Mouse (Mus musculus): ENCODE measurements around the gene Grap.

Grap gene

DNA sequence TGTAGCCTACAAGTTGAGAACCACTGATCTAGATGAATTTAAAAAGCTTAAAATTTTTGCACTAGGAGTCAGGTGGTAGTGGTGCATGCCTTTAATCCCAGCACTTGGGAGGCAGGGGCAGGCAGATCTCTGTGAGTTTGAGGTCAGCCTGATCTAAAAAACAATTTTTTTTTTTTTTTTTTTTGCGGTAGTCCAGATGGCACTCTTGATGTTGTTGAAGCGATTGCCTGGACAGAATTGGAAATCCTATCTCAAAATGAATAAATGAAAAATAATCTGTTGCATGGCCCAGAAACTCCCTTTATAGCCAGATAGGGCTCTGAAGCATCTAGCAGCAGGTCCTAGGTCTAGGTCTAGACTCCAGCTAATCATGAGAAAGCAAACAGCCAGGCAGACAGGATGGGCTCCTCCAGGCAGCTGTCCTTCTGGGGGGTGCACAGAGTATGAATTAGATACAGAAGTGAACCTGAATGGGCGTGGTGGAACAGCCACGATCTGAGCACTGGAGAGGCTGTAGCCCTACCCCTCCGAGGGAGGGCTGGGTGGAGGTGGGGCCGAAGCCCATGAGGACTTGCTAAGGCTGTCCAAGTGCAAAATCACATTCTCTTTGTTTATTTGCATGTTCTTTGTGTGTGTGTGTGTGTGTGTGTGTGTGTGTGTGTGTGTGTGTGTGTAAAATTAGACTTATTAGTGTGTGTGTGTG lies 3.2 kb downstream of the Grap start:
- DNase-seq (ENCODE audit: low read depth, low spot score): no peak

DNA sequence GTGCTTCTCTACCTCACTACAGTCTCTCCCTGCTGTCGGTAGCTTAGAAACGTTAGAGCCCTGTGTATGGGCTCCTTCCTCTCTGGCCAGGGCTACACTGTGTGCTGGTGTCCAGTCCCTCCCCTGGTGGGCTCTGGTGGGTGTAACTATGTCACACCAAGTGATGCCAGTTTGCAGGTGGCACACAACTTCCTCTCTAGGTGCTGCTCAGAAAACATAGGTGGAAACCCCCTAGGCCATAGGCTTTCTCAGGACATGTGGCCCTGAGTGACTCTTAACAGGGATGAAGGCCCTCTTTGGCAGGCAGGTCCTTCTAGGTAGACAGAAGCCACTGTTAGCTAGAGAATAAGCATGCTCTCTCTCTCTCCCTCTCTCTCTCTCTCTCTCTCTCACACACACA lies 4.4 kb downstream of the Grap start:
- DNase-seq (ENCODE audit: low read depth, low spot score): no peak

DNA sequence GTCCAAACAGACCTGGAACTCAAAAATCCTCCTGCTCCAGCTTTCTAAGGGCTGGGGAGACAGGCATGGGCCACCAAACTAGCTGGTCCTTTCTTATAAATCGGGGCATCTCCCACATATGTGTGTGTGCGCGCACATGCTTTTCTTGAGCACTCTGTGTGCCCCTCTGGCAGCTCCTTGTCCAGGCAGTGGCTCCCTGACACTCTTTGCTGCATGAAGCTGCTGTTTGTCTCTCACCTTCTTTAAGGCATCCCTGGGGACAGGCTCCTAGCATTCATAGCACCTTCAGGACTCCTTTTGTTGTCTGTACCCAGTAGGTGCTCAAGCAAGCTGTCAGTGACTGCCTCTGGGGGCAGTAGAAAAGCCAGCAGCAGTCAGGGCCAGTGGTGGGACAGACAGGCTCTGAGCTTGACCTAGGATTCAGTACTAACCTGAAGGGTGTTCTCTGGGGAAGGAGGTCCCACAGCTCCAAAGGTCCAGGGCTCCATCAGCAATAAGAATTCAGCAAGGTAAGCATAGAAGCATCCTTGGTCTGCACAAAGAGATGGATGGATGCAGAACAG lies 5.4 kb downstream of the Grap start:
- DNase-seq (ENCODE audit: low read depth, low spot score): no peak

DNA sequence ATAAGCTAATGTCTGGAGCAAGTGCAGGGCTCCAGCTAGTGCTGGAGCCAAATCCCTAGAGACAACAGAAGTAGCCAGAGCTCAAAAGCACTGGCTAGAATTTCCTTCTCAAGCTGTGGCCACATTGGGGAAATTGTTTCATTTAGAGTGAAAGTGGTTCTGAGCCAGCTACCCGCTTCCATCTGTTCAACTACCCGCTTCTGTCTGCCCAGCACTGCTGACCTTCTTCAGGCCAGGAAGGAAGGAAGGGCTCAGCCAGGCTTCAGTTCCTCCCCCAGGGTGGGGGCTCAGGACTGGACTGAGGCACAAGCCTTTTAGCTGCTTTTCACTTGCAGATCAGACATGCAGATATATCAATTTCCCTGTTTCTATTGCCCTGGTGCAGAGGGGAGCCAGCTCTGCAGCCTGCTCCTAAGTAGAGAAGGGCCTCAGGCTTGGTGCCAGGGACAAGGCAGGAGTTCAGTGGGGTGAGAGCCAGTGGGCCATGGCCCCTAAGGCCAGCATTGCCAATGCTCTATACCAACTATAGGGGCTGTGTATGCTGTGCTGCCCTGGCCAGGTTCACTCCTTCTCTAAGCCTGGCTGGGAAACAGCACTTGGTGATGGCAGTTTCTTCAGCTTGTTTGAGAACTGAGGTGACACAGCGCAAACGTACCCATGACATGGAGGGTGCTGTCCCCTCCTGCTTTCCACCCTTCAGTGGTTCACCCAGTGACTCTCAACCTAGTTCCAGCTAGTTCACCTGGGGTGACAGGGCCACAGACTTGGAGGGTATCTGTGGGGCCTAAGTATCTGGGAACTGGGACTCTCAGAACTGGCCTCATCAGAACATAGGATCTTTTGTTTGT lies 6.2 kb downstream of the Grap start:
- no peak for DNase-seq (ENCODE audit: low read depth, low spot score)

DNA sequence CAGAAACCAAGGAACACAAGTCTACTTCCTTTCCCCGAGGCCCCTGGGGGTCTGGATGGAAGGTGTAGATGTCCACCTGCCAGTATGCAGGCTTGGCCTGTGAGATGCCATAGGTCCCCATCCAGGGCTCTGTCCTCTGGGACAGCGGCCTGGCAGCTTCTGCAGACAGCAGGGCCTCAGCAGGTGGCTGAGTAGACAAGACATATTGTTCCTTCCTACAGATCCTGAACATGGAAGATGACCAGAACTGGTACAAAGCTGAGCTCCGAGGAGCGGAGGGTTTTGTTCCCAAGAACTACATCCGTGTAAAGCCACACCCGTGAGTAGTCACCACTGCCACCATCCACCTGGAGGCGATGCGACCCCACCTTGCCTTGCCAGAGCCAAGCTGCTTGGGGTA lies 6.9 kb downstream of the Grap start:
- no peak for DNase-seq (ENCODE audit: low read depth, low spot score)

DNA sequence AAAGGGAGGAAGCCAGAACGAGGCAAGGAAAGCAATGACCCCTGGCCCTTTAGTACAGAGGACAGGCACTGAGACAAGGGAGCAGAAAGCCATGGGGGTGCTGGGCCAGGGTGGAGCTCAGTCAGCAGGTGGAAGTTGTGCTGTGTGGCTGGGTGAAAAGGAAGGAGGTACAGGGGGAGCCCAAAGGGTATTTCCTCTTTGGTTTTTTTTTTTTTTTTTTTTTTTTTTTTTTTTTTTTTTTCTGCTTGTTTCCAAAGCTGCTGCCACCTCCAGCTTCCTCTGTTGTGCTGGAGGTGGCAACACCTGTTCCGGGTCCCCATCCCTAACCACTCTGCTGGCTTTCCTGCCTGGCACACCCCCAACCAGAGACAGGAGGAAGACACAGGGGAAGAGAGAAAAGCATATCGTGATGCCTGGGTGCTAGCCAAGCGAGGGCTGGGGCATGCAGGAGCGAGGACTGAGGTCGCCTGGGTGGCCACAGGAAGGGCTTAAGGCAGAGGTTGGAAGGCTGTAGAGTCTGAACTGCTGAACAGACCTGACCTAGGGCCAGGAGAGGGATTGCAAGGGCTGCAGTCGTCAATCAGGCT lies 7.8 kb downstream of the Grap start:
- DNase-seq (ENCODE audit: low read depth, low spot score): no peak

DNA sequence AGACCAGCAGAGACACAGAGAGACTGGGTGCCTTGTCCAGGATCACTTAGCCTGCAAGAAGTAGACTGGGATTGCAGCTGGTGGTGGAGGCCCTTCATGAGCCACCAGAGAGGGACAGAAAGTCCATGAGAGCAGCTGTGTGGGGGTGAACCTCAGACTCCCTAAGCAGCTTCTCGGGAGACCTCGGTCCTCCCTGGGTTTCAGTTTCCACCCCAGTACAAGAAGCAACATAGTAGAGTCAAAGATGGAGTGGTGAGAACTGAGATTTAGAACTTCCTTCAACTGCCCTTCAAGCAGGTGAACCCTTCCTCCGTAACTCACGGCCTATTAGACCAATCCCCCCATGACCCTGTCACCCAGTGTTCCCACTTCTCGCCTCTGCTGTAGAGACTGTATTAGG lies 9.1 kb downstream of the Grap start:
- DNase-seq (ENCODE audit: low read depth, low spot score): no peak

DNA sequence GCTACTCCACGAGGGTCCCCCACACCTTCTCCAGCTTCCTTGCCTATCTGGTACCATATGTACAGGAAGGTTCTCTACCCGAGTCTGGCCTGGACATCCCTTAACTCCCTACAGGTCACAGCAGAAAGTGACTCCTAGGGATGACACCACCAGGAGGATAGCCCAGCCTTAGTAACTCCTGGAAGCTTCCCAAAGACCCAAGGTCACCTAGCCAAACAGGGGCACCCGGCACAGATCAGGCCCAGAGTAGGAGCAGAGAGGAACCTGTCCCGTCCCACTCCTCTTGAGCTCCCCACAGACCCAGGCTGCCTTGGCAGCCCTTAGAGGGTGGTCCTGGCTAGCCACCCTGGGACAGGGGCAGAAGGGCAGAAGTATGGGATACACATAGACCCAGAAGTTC lies 12.3 kb downstream of the Grap start:
- no peak for DNase-seq (ENCODE audit: low read depth, low spot score)

DNA sequence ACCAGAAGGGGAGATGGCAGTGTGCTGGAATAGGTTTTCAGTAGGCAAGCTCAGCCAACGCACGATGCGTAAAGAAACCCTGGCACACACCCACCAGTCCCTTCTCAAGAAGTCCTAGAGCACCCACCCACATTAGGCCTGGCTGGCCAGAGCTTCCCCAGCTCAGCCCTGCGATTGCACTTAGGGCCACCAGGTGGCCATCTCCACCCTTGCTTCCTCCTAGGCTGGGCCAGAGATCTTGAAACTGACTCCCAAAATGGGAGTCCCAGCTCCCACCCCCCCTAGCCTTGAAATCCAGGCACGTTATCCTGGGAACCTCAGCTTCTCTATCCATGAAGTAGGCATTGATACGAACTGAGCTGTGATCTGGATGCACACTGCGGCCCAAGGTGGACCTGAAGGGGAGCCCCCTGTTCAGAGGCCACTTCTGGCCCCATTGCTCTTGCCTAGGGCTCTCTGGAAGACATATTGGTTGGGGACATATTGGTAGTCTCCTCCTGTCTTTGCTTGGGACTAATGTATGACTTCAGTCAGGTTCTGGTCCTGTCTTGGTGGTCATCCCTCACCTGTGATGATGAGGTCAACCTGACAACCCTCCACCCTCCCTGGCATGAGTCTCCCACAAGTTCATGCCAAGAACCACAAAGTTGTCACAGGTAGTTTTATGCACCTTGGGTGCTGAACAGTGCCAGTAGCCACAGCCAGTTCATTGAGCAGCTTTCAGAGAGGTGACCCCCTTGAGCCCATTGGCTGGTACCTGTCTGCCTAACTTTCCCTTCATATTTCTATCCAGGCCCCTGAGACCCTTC lies 13.1 kb downstream of the Grap start:
- DNase-seq (ENCODE audit: low read depth, low spot score): no peak

DNA sequence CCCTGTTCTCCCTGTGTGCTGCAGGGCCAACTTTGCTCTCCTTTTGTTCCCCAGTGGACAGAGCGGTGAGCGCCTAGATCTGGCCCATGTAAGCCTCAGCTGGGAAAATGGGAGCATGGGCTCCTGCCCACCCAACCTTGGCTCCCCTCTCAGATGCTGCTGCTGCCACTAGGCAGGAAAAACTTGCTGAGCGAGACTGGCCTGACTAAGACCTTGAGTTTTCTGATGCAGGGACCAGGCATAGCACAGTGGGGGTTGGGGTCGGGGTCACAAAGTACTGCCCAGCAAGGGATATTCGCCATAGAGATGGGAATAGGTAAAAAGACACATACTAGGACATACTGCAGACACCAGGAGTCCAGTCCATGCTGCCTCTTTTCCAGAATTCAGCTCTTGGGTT lies 14.2 kb downstream of the Grap start:
- DNase-seq (ENCODE audit: low read depth, low spot score): no peak

DNA sequence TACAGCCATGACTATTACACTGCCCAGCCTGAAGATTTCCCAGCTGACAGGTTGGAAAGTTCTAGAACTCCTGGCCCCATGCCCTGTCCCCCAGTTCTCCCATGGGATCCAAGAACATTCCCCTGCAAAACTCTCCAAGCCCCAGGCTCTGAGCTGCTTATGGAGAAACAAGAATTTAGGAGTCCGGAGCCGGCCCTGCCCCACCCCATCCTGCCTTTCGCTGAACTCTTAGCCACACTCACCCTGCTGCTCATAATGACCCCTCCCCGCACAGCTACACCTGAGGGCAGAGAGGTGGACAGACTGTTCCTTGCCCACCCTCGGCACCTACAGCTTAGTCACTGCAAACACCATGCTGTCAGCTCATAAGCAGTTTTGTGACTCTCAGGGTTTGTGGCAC lies 14.7 kb downstream of the Grap start:
- DNase-seq (ENCODE audit: low read depth, low spot score): no peak

DNA sequence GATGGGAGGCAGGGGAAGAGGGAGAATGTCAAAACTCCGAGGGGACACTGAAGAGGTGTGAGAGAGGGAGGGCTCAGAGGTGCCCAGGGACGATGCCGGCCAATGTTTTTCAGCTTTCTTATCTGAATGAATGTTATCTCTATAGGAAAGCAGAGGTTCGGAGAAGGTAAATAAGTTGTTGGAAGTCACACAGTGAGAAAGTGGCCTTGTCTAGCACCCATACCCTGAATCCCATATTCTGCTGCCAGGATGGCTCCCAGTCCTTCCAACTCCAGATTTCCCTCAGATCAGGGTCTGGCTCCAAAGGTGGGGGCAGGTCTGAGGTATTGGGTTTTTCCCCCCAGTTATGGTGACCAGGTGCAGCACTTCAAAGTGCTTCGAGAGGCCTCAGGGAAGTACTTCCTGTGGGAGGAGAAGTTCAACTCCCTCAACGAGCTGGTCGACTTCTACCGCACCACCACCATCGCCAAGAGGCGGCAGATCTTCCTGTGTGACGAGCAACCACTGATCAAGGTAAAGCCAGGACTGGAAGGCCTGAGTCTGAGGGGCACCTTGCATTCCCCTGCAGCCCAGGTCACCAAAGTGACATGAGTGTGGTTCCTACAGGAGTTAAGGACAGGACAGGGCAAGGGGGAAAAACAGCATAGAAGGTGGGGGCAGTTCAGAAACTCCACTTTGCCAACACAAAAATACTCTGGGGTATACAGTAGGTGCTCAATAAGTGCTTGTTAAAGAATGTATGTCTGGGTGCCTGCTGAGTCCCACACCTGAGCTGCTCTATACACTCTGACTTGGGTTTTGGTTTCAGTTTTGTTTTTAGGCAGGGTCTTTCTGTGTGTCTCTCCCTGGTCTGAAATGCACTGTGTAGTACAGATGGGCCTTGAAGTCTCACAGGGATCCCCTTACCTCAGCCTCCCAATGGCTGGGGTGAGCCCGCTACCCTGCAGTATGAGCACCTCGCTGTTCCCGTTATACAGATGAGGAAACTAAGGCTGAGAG lies 16.7 kb downstream of the Grap start:
- no peak for DNase-seq (ENCODE audit: low read depth, low spot score)

DNA sequence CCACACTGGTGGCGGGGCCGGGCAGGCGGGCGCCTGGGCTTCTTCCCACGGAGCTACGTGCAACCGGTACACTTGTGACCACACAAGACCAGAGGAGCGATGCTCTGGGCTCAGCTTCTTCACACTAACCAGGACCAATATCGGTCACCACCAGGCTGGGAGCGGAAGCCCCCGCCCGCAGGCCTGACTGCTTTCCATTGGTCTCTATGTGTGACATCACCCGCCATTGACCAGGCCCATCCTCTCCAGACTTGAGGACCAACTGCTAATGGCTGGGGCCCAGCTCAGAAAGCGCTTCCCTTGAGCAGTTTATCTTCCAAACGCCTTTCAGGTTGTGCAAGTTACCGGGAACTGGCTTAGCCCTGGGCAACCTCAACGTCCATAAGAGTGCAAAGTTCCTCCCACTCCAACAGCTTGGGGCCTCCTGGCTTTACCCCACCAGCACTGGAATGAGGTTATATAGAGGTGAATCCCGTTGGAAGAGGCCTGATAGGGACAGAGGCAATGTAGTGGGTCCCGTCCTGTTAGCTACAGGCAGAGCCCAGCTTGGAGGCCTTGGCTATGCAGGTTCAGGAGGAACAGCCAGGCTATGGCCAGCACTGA lies 18.8 kb downstream of the Grap start:
- DNase-seq (ENCODE audit: low read depth, low spot score): no peak

DNA sequence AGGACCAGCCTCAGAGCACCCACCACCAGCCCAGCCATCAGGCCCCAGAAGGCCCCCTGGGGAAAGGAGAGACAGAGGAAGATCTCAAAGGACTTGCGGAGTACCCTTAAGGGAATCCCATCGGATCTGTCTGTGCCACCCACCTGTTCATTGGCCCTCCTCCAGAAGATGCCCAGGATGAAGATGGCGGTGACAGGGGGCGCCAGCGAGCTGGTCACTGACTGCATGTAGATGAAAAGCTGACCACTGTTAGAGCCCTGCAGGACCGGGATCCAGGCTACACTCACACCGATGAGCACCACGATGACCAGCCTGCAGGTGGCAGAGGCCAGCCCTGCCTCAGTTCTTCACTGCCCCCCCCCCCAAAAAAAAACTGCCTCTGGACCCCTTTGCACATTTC lies 20.6 kb downstream of the Grap start:
- DNase-seq (ENCODE audit: low read depth, low spot score): no peak

DNA sequence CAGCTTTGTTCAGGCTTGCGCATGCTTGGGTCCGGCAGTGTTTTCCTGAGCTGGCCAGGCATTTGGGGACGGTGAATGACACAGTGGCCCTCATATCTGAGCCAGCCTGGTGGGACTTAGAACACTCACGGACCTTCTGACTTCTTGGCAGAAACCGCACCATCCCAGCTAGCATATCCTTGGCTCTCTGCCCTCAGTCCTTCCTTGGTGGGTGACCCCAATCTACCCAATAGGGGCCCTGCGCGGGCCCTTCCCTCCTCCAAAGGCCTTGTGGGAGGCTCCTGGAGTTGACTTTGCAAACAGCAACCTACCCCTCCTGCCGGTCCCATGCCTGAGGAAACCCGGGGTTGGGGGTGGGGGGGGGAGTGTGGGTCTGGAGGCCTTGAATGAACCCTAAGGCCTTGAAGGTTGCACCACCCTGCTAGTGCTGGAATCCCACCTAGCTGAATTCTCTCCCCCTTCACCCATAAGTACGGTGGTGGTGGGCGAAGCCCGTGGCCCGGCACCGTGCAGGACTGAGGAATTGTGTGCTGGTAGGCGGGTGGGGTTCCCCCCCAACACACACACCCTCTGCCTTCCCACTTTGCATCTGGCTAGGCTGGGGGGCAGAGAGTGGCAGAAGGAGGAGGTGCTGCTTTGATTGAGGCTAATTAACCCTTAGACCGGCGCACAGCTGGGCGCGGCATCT lies 21.2 kb downstream of the Grap start:
- no peak for DNase-seq (ENCODE audit: low read depth, low spot score)

DNA sequence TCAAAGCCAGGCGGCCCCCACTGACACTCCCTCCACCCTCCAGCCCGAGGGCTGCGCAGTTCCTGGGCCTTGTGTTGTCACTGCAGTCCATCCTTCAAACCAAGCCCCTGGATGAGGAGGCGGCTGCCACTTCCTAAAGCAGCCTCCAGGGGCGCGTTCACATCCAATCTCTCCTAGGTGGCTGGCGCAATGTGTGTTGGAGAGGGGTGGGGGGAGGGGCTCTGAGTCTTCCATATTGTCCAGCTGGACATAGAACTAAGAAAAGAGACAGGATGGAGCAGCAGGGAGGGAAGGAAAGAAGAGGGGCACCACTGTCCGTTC lies 21.7 kb downstream of the Grap start:
- DNase-seq (ENCODE audit: low read depth, low spot score): peak; percentile 46

DNA sequence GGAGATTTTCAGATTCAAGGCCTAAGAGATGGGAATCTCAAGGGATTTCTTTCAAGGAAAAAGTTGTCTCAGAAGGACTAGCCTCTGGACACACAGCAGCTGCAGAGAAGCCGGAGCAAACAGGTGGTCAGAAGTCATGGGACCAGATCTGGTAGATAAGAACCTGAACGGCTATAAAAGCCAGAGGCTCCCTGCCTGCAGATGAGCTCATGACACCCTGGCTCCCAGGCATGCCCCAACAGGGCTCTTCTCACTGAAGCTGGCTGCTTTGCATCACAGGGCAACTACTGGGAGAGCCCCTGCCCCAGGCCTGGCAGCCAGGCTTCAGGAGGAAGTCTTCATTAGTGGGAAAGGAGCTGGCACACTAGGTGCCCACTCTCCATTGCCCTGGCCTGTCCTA lies 22.3 kb downstream of the Grap start:
- DNase-seq (ENCODE audit: low read depth, low spot score): no peak

DNA sequence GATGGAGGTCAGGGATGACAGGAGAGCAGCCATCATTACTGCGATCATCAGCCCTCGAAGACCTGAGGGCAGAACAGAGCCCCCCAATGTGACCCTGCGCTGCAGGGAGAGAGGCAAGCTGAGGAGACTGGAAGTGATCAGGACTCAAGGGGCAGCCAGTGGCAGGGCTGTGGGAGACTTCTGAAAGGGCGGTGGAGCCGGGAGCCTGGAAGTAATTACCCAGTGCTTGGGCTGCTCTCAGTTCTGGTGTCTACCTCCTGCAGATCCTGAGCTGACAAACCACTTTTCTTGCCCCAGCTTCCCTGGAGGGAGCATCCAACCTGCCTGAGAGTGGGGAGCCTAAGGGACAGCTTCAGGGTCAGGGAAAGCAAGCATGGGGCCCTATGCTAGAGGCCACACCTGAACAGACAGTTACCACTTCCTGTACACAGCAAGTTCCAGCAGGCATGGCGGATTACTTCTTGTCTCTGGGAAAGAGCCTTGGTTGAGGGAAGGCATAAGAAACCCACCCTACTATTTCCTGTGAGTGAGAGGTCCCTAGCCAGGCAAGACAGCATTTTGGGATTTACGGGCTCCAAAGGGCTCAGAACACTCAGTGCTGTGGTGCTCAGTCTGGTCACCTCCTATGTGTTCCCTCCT lies 23.3 kb downstream of the Grap start:
- DNase-seq (ENCODE audit: low read depth, low spot score): no peak

DNA sequence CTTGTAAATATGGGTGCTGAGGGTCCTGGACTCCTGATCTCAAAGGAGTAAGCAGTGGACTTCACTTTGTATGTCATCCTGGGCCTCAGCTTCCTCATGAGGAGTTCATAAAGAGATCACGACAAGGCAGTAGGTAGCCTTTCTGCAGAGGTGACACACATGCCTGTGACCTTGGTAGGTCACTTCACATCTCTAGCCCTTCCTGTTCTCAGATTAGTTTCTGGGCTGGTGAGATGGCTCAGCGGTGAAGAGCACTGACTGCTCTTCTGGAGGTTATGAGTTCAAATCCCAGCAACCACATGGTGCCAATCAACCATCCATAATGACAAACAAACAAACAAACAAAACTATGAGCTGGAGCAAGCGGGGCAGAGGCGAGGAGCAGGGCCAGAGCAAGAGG lies 24.6 kb downstream of the Grap start:
- no peak for DNase-seq (ENCODE audit: low read depth, low spot score)

Measured in embryo, embryonic 11.5 days (tissue).